Mouse (Mus musculus): ENCODE measurements around the gene Hoxd12. TPM values are rescaled to one million over a fixed set of nuclear protein-coding genes. Genes with fewer than 3 reads are reported as not detected.

Gene Hoxd12
- not detected in 2 replicates for polyA plus RNA-seq (2015; fragmentation: Nextera tagmentation; extraction: Ambion mirVana)

GRCm38 (mm10) chr2:74674881-74675665 lies at the start of gene Hoxd12:
Gene Hoxd12 (plus strand): TSS chr2:74675013.

GRCm38 (mm10) chr2:74659507-74660005 lies 15.3 kb upstream of the Hoxd12 start, which contains the start of gene Evx2:
Gene Evx2 (minus strand): TSS chr2:74659557.

GRCm38 (mm10) chr2:74667842-74668357 lies 6.9 kb upstream of the Hoxd12 start, which contains the start of gene Hoxd13:
Gene Hoxd13 (plus strand): TSS chr2:74668310.

GRCm38 (mm10) chr2:74678891-74679595 lies 4.2 kb downstream of the Hoxd12 start, which contains the start of gene Hoxd11:
Gene Hoxd11 (plus strand): TSS chr2:74679557.

GRCm38 (mm10) chr2:74691022-74691951 lies 16.5 kb downstream of the Hoxd12 start, which contains the start of gene Hoxd10:
Gene Hoxd10 (plus strand): TSS chr2:74691924.

GRCm38 (mm10) chr2:74697567-74698121 lies 22.8 kb downstream of the Hoxd12 start, which contains the start of gene Hoxd9:
Gene Hoxd9 (plus strand): TSS chr2:74697727.

GRCm38 (mm10) chr2:74704393-74704998 lies 29.7 kb downstream of the Hoxd12 start, which contains the start of gene Hoxd8:
Gene Hoxd8 (plus strand): TSS chr2:74704615.

GRCm38 (mm10) chr2:74711721-74712621 lies 37.2 kb downstream of the Hoxd12 start, which contains the start of the genes Hoxd3 and Hoxd4:
Gene Hoxd3 (plus strand): TSS chr2:74711927.
Gene Hoxd4 (plus strand): TSS chr2:74711929.

GRCm38 (mm10) chr2:74726551-74726950 lies 51.7 kb downstream of the Hoxd12 start, which contains the start of gene Gm28230:
Gene Gm28230 (plus strand): TSS chr2:74726728.

MicroRNAs encoded within 50 kb of the gene (microRNA counts, 519-probe panel; counts per million panel counts)
- microRNA mmu-miR-10b, result 4,528 counts per million, percentile 83 among the panel's probes with 10 or more counts

Small RNA genes within 50 kb of the gene (microRNA-seq; reads per million reads assigned to microRNA genes)
- gene Gm44463 (0 reads per million in 2 experiments), gene Mir10b (9,283 to 9,871 reads per million in 2 experiments)

Other genes starting within 250 kb of the Hoxd12 start
- 20.9 and 22.4 TPM in 2 replicates for gene Lnpk, start 95.6 kb upstream of the Hoxd12 start, polyA plus RNA-seq (2015; fragmentation: Nextera tagmentation; extraction: Ambion mirVana)
- gene Evx2, start 15.5 kb upstream of the Hoxd12 start, polyA plus RNA-seq (2015; fragmentation: Nextera tagmentation; extraction: Ambion mirVana), result not detected in 2 replicates
- not detected in 2 replicates for gene Hoxd13, start 6.7 kb upstream of the Hoxd12 start, polyA plus RNA-seq (2015; fragmentation: Nextera tagmentation; extraction: Ambion mirVana)
- 0.31 and 0.45 TPM in 2 replicates for gene Hoxd11, start 4.5 kb downstream of the Hoxd12 start, polyA plus RNA-seq (2015; fragmentation: Nextera tagmentation; extraction: Ambion mirVana)
- 3.2 and 4.5 TPM in 2 replicates for gene Hoxd10, start 16.9 kb downstream of the Hoxd12 start, polyA plus RNA-seq (2015; fragmentation: Nextera tagmentation; extraction: Ambion mirVana)
- 8.2 and 8.3 TPM in 2 replicates for gene Hoxd9, start 22.7 kb downstream of the Hoxd12 start, polyA plus RNA-seq (2015; fragmentation: Nextera tagmentation; extraction: Ambion mirVana)
- 11.2 and 12.1 TPM in 2 replicates for gene Hoxd8, start 29.6 kb downstream of the Hoxd12 start, polyA plus RNA-seq (2015; fragmentation: Nextera tagmentation; extraction: Ambion mirVana)
- gene Hoxd3, start 36.9 kb downstream of the Hoxd12 start, polyA plus RNA-seq (2015; fragmentation: Nextera tagmentation; extraction: Ambion mirVana), result 0.28 and 0.46 TPM in 2 replicates
- 0.34 and 0.58 TPM in 2 replicates for gene Hoxd4, start 36.9 kb downstream of the Hoxd12 start, polyA plus RNA-seq (2015; fragmentation: Nextera tagmentation; extraction: Ambion mirVana)
- gene Gm28230, start 51.7 kb downstream of the Hoxd12 start, polyA plus RNA-seq (2015; fragmentation: Nextera tagmentation; extraction: Ambion mirVana), result 0.10 TPM in 1 of 2 replicates, not detected in the other
- not detected in 2 replicates for gene Hoxd1, start 88.0 kb downstream of the Hoxd12 start, polyA plus RNA-seq (2015; fragmentation: Nextera tagmentation; extraction: Ambion mirVana)
- gene Mtx2, start 150.8 kb downstream of the Hoxd12 start, polyA plus RNA-seq (2015; fragmentation: Nextera tagmentation; extraction: Ambion mirVana), result 92.3 and 95.7 TPM in 2 replicates

Measured in skeletal muscle tissue, postnatal 0 days (tissue).